Mouse (Mus musculus): ENCODE results near the gene Gli2. TPM values are rescaled to one million over a fixed set of nuclear protein-coding genes. Genes with fewer than 3 reads are reported as not detected.

The Gli2 gene
- polyA plus RNA-seq, 1 experiment = 1.5 TPM

DNA sequence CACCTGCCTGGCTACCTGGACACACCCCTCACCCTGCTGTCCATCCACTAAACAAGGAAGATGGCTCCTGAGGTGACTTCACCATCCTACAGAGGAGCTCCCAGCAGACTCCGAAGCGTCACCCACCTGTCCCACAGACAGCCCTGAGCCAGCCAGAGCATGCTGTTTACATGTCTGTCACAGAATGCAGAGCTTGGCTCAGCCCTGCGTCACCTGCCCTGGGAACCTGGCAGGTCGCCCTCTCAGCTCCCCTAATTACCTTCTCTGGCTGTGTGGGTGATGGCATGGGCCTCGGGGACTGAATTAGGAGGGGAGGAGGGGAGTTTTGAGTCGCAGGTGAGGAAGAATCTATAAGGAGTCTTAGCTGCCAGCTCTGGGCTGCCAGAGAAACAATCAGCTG is 38.3 kb downstream of the Gli2 start:
- 51% methylated on average over 6 of the region's 6 CpGs for WGBS
- no peak for DNase-seq (ENCODE audit: low read depth, low spot score)

- no peak for DNase-seq (ENCODE audit: low read depth, low spot score)
Measured at GRCm38 (mm10) chr1:119008949-119009348, 44.5 kb downstream of the Gli2 start.

DNA sequence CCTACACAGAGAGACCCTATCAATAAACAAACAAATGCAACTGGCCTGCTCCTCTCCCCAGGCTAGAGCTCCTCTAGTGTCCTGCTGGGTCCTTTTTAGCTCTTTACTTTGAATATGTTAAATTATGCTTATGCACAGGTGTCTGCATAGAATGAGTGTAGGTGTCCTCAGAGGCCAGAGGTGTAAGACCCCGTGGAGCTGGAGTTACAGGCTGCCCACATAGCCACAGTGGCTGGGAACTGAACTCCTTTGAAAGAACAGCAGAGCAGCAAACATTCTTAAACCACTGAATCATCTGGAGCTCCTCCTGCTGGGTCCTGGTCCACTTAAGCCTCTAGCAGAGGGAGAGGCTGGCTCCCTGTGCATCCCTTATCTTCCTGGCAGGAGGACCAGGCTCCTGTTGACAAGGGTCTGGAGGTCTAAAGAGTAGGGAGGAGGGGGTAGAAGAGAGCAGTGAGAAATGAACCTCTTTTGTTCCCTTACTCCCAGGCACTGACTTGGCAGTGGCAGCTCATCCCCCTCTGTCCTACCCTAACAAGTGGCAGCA is 49.5 kb downstream of the Gli2 start:
- DNase-seq (ENCODE audit: low read depth, low spot score) = no peak
- WGBS = 13% methylated on average over 1 of the region's 1 CpGs

- 41% methylated on average over 12 of the region's 12 CpGs for WGBS
- no peak for DNase-seq (ENCODE audit: low read depth, low spot score)
Measured at GRCm38 (mm10) chr1:119001454-119002034, 51.9 kb downstream of the Gli2 start.

- DNase-seq (ENCODE audit: low read depth, low spot score) = no peak
- 57% methylated on average over 8 of the region's 8 CpGs for WGBS
Measured at GRCm38 (mm10) chr1:118994482-118995105, 58.8 kb downstream of the Gli2 start.

DNA sequence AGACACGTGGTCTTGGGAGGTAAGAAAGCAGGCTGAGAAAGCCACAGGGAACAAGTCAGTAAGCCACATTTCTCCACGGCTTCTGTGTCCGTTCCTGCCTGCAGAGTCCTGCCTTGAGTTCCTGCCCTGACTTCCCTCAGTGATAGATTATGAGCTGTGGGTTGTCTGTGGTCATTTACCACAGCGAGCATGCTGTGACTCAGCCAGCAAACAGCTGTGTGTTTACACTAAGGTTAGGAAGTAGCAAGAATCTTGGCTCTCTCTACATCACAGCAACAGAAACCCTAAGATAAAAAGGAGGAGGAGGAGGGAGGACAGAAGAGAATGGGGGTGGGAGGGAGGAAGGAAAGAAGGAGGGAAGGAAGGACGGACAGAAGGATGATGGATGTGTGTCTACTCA is 59.6 kb downstream of the Gli2 start:
- 43% methylated on average over 5 of the region's 5 CpGs for WGBS
- no peak for DNase-seq (ENCODE audit: low read depth, low spot score)

GRCm38 (mm10) chr1:118988331-118988730 is 65.1 kb downstream of the Gli2 start:
- no peak for DNase-seq (ENCODE audit: low read depth, low spot score)
- WGBS = 62% methylated on average over 6 of the region's 6 CpGs

GRCm38 (mm10) chr1:118987538-118987937 is 65.9 kb downstream of the Gli2 start:
- 71% methylated on average over 11 of the region's 11 CpGs for WGBS
- DNase-seq (ENCODE audit: low read depth, low spot score) = no peak

- 56% methylated on average over 2 of the region's 2 CpGs for WGBS
- no peak for DNase-seq (ENCODE audit: low read depth, low spot score)
Measured at GRCm38 (mm10) chr1:118983389-118983788, 70.0 kb downstream of the Gli2 start.

- 34% methylated on average over 5 of the region's 5 CpGs for WGBS
- DNase-seq (ENCODE audit: low read depth, low spot score) = no peak
Measured at GRCm38 (mm10) chr1:118982805-118983211, 70.6 kb downstream of the Gli2 start.

GRCm38 (mm10) chr1:118981943-118982804 is 71.2 kb downstream of the Gli2 start:
- DNase-seq (ENCODE audit: low read depth, low spot score) = no peak
- WGBS = 33% methylated on average over 16 of the region's 16 CpGs

DNA sequence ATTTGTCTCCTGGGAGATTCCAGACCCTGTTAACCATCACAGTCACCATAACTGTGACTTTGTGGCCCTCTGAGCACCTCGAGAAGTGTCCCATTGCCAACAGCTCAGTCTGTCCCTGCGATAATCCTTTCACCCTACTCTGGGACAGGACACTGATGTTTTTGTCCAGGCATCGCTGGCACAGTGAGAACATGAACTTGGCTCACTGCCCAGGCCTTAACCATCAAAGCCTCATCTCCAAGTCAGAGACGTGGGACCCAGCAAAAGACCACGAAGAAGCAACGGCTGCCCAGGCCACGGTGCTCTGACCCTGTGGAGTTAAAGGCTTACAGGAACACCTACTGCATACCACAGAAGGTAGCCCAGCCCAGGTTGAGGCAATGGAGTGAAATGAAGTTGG is 72.8 kb downstream of the Gli2 start:
- no peak for DNase-seq (ENCODE audit: low read depth, low spot score)
- WGBS = 48% methylated on average over 7 of the region's 7 CpGs

- WGBS = 49% methylated on average over 9 of the region's 9 CpGs
- DNase-seq (ENCODE audit: low read depth, low spot score) = no peak
Measured at GRCm38 (mm10) chr1:118976596-118976995, 76.8 kb downstream of the Gli2 start.

- 71% methylated on average over 3 of the region's 3 CpGs for WGBS
- DNase-seq (ENCODE audit: low read depth, low spot score) = no peak
Measured at GRCm38 (mm10) chr1:118975376-118975775, 78.0 kb downstream of the Gli2 start.

- DNase-seq (ENCODE audit: low read depth, low spot score) = no peak
- 87% methylated on average over 3 of the region's 3 CpGs for WGBS
Measured at GRCm38 (mm10) chr1:118970068-118970467, 83.4 kb downstream of the Gli2 start.

DNA sequence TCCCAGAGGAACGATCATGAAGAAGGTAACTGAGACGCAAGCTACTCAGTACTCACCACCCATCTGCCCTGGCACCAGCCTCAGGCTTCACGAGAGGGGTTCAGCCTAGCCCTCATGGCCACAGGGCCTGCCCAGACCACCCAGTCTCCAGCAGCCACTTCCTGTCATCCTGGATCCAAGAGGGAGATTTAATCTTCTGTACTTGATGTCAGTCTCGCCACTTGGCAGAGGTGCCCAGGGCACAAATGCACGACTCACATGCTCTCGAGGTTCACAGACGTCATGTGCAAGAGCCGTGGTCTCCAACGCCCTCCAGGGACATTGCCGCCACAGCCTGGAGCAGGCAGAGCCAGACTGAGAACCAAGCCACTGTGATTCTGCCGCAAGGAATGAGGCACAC is 84.0 kb downstream of the Gli2 start:
- 79% methylated on average over 11 of the region's 11 CpGs for WGBS
- DNase-seq (ENCODE audit: low read depth, low spot score) = no peak

- 76% methylated on average over 5 of the region's 5 CpGs for WGBS
Measured at GRCm38 (mm10) chr1:118968661-118969179, 84.7 kb downstream of the Gli2 start.

GRCm38 (mm10) chr1:118967976-118968375 is 85.4 kb downstream of the Gli2 start:
- DNase-seq (ENCODE audit: low read depth, low spot score) = no peak
- 75% methylated on average over 3 of the region's 3 CpGs for WGBS

More at GRCm38 (mm10) chr1:118968661-118969179, 84.7 kb downstream of the Gli2 start:
- no peak for DNase-seq (ENCODE audit: low read depth, low spot score)

DNA sequence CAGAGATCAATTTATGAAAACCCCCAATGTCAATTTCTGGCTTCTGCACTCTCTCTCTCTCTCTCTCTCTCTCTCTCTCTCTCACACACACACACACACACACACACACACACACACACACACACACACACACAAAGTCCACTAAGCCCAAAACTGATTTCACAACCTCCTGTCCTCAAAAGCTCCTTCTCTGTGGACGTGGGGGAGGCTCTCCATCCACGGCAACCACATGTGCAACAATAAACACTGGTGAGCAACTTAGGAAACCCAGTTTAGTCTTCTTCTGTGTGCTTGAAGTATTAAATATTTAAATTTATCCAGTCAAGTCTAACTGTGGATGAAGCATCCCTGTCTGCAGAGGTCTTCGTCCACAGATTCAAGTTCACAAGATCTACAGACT is 86.1 kb downstream of the Gli2 start:
- 55% methylated on average over 3 of the region's 3 CpGs for whole genome bisulfite sequencing

DNA sequence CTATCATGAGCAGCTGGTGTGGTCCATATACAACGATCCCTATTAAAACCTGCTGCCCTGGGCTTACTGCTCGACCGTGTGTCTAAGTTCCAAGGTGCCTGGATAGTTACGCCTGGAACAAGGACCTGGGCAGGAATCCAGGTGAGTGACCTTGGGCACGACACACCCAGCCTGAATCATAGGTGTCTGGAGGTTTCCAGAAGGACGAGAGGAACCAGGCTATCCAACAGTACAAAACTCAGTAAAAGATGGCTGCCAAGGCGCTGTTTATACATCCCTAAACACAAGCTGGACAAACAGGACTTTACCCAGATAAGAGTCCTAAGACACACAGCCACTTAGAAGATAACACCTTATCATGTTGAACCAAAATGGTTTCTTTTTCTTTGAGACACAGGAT is 94.8 kb downstream of the Gli2 start:
- 24% methylated on average over 7 of the region's 7 CpGs for WGBS
- peak; percentile 80 for DNase-seq (ENCODE audit: low read depth, low spot score)

More for the DNA sequence above, 86.1 kb downstream of the Gli2 start:
- DNase-seq (ENCODE audit: low read depth, low spot score) = no peak
